Mouse (Mus musculus): ENCODE measurements around the gene Pcbp3. TPM values are rescaled to one million over a fixed set of nuclear protein-coding genes. Genes with fewer than 3 reads are reported as not detected.

Pcbp3 gene
- polyA plus RNA-seq (2014; fragmentation: Illumina TruSeq; extraction: RNeasy Lipid Tissue Mini Kit (QIAGEN cat#74804); ENCODE audit: insufficient read depth, low read depth, low replicate concordance) = 15.4 TPM

DNA sequence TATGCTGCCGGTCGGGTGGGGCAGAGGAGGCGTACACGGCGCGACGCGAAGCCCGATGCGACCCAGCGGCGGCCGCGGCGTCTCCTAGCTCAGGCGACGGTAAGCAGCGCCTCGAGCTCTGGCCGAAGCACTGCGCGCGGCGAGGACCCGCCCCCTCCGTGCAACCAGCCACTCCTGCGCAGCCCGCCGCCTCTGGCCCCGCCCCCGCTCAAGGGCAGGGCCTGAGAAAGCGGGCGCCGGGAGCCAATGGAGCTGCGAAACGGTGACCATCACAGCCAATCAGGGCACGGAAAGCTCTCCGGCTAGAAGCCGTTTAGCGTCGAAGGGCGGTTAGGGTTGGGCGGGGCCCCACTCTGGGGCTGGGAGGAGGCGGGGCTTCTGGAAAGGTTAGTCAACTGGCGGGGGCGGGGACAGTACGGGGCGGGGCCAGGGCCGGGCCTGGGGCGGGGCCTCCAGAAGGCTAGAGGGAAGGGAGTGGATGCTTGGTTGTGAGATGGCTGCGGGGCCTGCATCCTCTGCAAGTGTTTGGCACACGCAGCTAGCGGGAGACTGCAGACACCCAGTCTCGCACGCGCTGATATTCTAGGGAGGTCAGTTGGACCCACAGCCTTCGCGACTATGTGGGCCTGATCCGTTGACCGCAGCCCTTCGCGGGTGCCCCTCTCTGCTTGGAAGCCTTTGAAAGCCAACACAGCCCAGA lies at the start of gene Pcbp3:
Pcbp3 (minus strand) TSS at position 98 of the 700 bp plus-strand sequence.

DNA sequence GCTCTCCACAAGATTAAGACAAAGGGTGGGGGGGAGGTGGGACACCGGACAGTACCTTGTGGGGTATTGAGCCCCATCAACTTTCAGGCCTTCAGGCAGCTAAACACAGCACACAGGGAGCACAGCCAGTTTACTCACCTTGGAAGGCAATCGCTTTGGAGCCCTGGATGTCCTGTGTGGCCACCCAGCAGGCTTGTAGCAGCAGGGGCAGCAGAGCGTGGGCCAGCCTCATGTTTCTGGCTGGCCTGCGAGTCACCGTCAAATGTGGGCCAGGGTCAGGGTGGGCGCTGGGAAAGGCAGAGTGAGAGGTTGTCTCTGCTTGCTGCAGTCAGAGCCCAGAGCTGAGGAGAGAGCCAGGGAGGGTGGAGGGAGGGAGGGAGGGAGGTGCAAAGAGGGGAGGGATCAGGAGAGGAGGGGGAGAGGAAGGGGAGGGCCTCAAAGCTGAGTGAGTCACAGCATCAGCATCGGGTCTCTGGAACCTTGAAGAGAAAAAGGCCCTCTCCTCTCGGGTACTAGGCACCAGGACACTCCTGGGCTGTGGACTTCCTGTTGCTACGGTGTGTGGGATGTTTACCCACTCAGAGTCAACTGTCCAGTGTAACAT lies 235.9 kb downstream of the Pcbp3 start, which contains the start of gene Col6a1:
Col6a1 (minus strand) TSS at position 487 of the 604 bp plus-strand sequence.

Other genes starting within 250 kb of the Pcbp3 start
- gene Col6a1, start 235.7 kb downstream of the Pcbp3 start, polyA plus RNA-seq (2014; fragmentation: Illumina TruSeq; extraction: RNeasy Lipid Tissue Mini Kit (QIAGEN cat#74804); ENCODE audit: insufficient read depth, low read depth, low replicate concordance) = 62.6 TPM
- gene Slc19a1, start 70.4 kb upstream of the Pcbp3 start, polyA plus RNA-seq (2014; fragmentation: Illumina TruSeq; extraction: RNeasy Lipid Tissue Mini Kit (QIAGEN cat#74804); ENCODE audit: insufficient read depth, low read depth, low replicate concordance) = 4.5 TPM
- 13.9 TPM for gene Col18a1, start 204.7 kb upstream of the Pcbp3 start, polyA plus RNA-seq (2014; fragmentation: Illumina TruSeq; extraction: RNeasy Lipid Tissue Mini Kit (QIAGEN cat#74804); ENCODE audit: insufficient read depth, low read depth, low replicate concordance)